Mouse (Mus musculus) olfactory bulb, adult 2 months (tissue): ENCODE measurements at regions not wholly inside any gene's neighbourhood (a gene's known extent, or its start where the extent isn't known, plus 50 kb on each side); places are given as distances from the start of the nearest gene placed in this dataset.

Experiments
- H3K27ac ChIP-seq: fragments of 200-500 bp; 2 replicates; pipeline ENCODE4 v1.5.1; 2012; ENCODE audit warnings: low read depth, low read length; ENCODE audit not compliant: insufficient read depth
- H3K4me1 ChIP-seq: fragments of 200-500 bp; 2 replicates; pipeline ENCODE4 v1.6.1; 2012; ENCODE audit warnings: low read length; ENCODE audit not compliant: control insufficient read depth, insufficient read depth
- H3K4me3 ChIP-seq: fragments of 200-500 bp; 2 replicates; pipeline ENCODE4 v1.5.1; 2012; ENCODE audit warnings: mild to moderate bottlenecking, low read depth, low read length, moderate library complexity; ENCODE audit not compliant: insufficient read depth
- CTCF ChIP-seq: fragments of 200-500 bp; IDR thresholded peaks from 2 replicates; pipeline ENCODE4 v1.5.1; 2012; ENCODE audit warnings: low read depth, mild to moderate bottlenecking, low read length, moderate library complexity; ENCODE audit not compliant: insufficient read depth
- POLR2A ChIP-seq: fragments of 200-500 bp; IDR thresholded peaks from 2 replicates; pipeline ENCODE4 v1.6.1; 2012; ENCODE audit warnings: mild to moderate bottlenecking, low read depth, low read length, moderate library complexity; ENCODE audit not compliant: insufficient read depth
- WGBS: fragments of 180-500 bp; shearing (Covaris S2); methylation state at CpG from one replicate; pipeline ENCODE4 v1.1.7; 2018; 5-methylcytosine and 5-hydroxymethylcytosine counted together

DNA sequence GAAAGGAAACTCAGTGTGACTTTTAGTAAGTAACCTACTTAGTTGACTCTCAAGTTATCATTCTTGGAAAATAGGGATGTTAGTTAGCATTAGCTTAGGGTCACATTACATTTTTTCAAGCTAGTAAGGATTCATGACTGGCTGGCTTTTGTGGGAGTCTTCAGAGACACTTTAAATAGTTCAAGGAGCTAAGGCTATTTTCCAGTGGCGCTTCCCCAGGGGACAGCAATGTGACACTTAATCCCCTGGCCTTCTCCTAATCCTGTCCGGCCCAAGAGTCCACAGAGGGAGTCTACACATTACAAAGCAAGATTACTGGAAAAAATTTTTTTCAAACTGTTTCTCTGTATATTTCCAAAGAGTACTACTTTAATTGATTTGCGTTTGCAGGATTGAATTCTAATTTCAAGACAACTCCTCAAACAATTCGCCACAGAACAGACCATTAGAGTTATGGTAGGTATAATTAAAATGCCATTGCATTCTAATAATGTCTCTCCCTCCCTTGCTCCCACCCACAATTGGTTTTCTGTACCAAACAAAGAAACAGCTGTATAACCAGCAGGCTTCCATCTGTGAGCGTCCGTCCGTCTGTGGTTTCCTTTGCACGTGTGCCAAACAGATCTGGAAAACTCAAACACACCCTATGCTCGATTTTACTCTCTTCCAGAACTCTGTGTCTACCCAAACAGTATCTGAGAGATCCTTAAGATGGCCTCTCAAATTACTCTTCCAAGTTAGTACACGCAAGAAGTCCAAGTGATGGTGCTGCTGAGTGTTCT lies 341.1 kb upstream of the Cd180 start:
- Histone ChIP-seq H3K27ac (no peak overlapping the region), H3K4me1 (no peaks in the 10 kb centered on the region), H3K4me3 (no peak overlapping the region)
- WGBS, result 53% methylated on average over 10 of the region's 10 CpGs
- no peak for TF ChIP-seq CTCF
- no peak for TF ChIP-seq POLR2A

DNA sequence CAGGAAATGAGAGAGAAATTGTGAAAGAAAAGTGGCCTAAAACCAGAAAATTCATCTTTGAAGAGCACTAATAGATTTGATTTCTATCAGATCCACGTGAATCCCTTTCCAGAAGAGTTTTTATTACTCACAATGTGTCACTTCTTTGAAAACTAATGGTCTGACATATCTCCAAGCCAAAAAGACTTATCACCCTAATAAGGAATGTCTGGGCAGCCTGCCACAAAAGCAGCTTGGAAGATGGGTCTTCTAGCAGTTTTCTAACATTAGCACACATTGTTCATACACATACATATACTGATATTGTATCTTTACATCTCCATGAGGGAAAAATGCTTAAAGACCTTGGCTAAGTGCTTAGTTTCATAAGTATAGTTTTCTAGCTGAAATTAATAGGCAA lies 337.8 kb upstream of the Cd180 start:
- no peak overlapping the region for H3K4me3 ChIP-seq
- TF ChIP-seq CTCF (no peak), POLR2A (no peak)
- no peak overlapping the region for H3K27ac ChIP-seq
- no peaks in the 10 kb centered on the region for H3K4me1 ChIP-seq
- 56% methylated on average over 1 of the region's 1 CpGs for WGBS

GRCm38 (mm10) chr13:102372451-102373082 lies 320.8 kb upstream of the Cd180 start:
- WGBS, result 39% methylated on average over 4 of the region's 4 CpGs
- H3K4me1 ChIP-seq, result no peaks in the 10 kb centered on the region
- TF ChIP-seq CTCF (no peak), POLR2A (no peak)
- H3K27ac ChIP-seq, result no peak overlapping the region
- no peak overlapping the region for H3K4me3 ChIP-seq

DNA sequence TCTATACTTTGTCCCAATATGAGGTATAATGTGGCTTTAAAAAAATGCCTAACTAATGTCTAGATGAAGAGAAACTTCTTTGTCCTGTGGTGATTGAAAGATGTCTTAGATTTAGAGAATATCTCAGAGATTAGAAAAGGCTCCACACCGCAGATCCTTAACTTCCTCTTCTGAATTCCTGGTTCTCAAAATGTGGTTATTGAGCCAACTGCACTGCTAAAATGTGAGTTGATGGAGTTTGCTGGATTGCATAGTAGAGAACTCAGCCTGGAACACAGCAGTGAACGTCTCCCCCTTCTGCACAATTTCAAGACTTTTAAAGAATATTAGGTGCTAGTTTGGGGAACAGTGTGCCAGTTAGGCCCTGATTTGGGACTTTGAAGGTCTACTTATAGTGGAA lies 312.7 kb upstream of the Cd180 start:
- 87% methylated on average over 2 of the region's 2 CpGs for WGBS
- TF ChIP-seq POLR2A, result no peak
- no peak for TF ChIP-seq CTCF
- Histone ChIP-seq H3K27ac (no peak overlapping the region; the same call in 1 of the 2 replicates), H3K4me1 (no peaks in the 10 kb centered on the region), H3K4me3 (no peak overlapping the region)

- peaks cover 3% of the 10 kb centered on the region for H3K4me1 ChIP-seq
- TF ChIP-seq CTCF (no peak), POLR2A (no peak)
- no peak overlapping the region for H3K27ac ChIP-seq
- 89% methylated on average over 2 of the region's 2 CpGs for WGBS
- no peak overlapping the region for H3K4me3 ChIP-seq
Observed at GRCm38 (mm10) chr13:102391911-102392310, 301.4 kb upstream of the Cd180 start.

GRCm38 (mm10) chr13:102392868-102393661 lies 300.3 kb upstream of the Cd180 start:
- TF ChIP-seq POLR2A, result no peak
- no peak for TF ChIP-seq CTCF
- Histone ChIP-seq H3K4me3 (no peak overlapping the region), H3K27ac (no peak overlapping the region), H3K4me1 (peaks cover 3% of the 10 kb centered on the region)
- 42% methylated on average over 10 of the region's 10 CpGs for WGBS

- TF ChIP-seq POLR2A (no peak), CTCF (no peak)
Observed at GRCm38 (mm10) chr13:102393662-102393970, 299.7 kb upstream of the Cd180 start.

DNA sequence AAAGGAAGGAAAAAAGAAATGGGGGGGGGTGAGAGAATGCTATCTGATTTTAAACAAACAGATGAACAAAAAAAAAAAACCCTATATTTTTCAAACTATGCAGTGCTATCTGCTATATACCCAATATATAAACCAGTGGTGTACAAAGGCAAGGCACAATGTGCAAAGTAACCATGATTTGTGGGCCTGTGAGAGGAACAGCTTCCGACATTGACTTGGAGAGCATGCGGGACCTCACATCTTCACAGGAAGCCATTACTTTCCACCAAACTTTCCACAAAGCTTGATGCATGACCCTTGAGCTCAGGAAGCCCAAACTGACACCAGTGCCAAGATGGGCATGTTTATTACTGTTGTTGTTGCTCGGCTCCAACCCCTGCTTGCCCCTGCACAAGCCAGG lies 299.3 kb upstream of the Cd180 start:
- Histone ChIP-seq H3K27ac (no peak overlapping the region), H3K4me3 (no peak overlapping the region), H3K4me1 (peaks cover 3% of the 10 kb centered on the region)
- WGBS, result 97% methylated on average over 3 of the region's 3 CpGs
- TF ChIP-seq POLR2A, result no peak
- TF ChIP-seq CTCF, result no peak

More at GRCm38 (mm10) chr13:102393662-102393970, 299.7 kb upstream of the Cd180 start:
- Histone ChIP-seq H3K27ac (no peak overlapping the region), H3K4me3 (no peak overlapping the region), H3K4me1 (peaks cover 3% of the 10 kb centered on the region)
- 71% methylated on average over 2 of the region's 2 CpGs for WGBS

GRCm38 (mm10) chr13:102397411-102397810 lies 295.9 kb upstream of the Cd180 start:
- 94% methylated on average over 4 of the region's 4 CpGs for WGBS
- Histone ChIP-seq H3K4me3 (no peak overlapping the region), H3K4me1 (peaks cover 3% of the 10 kb centered on the region), H3K27ac (no peak overlapping the region)
- no peak for TF ChIP-seq CTCF
- no peak for TF ChIP-seq POLR2A
